Mouse (Mus musculus): ENCODE data around the gene Irf2bp1. TPM values are rescaled to one million over a fixed set of nuclear protein-coding genes. Genes with fewer than 3 reads are reported as not detected.
A peak's percentile ranks its signal among the peaks of the same experiment; 100 is the strongest.

The Irf2bp1 gene
- total RNA-seq, 2 experiments from 2014 or later = 24.5 to 29.5 TPM

DNA sequence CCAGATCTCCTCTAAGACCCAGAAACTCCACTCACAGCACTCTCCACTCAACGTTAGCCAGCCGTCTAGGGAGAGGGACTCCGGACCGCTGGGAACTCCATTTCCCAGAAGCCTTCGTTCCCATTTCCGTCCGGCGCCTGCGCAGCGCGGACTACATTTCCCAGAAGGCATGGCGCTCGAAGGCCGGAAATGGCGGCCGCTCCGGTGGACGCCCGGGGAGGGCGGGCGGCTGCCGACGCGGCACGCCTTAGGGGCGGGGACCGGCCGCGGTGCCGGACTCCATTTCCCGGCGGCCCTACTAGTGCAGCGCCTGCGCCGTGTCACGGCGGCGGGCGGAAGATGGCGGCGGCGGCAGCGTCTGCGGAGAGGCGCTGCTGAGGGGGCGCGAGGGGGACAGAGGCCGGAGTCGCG is 20.3 kb downstream of the Irf2bp1 start, which contains the start of gene Sympk:
Gene Sympk, plus strand, starts transcription at position 282 of the 411 bp plus-strand sequence.
- intact Hi-C loops (cut with DNase I) = loop anchor here (2.0 kb wide), 1 partner anchor 127 kb away; no protein-coding TSS in a partner anchor

DNA sequence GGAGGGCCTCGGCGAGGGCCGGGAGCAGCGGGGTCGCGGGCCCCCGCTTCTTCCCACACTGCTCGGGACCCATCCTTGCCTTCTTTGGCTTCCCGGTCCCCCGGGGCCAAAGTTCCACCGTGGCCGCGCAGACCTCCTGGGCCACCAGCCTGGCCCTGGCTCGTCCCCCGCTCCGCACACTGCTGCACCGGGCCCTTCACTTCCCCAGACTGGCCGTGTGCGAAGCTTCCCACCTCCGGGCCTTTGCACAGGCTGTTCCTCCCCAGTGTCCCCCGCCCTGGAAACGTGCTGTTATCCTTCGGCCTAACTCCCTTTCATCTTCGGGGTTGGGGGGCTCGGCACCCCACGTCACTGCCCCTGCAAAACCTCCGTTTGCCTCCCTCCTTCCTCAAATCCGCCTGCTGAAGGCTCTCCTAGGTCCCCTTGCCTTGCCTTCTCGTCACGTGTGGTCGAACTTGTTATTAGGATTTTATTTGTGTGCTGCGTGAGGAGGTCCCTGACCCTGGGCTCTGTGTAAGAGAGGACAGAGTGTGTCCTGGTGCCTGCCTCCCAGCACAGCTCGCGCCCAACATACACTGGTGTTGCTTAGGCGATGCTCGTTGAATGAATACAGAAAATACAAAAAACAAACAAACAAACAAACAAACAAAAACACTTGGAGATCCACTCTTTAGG is 20.9 kb downstream of the Irf2bp1 start:
- intact Hi-C loops (cut with DNase I) = loop anchor here (2.0 kb wide), 1 partner anchor 128 kb away; no protein-coding TSS in a partner anchor
- peak; percentile 46 to 52 for DNase-seq

More for the DNA sequence above, 20.3 kb downstream of the Irf2bp1 start, which contains the start of gene Sympk:
- peak; percentile 96 to 97 for DNase-seq

- no peak for DNase-seq
- intact Hi-C loops (cut with DNase I) = loop anchor here (2.0 kb wide), 1 partner anchor 21 kb away; no protein-coding TSS in a partner anchor
Measured at GRCm38 (mm10) chr7:19028067-19028466, 24.2 kb downstream of the Irf2bp1 start.

DNA sequence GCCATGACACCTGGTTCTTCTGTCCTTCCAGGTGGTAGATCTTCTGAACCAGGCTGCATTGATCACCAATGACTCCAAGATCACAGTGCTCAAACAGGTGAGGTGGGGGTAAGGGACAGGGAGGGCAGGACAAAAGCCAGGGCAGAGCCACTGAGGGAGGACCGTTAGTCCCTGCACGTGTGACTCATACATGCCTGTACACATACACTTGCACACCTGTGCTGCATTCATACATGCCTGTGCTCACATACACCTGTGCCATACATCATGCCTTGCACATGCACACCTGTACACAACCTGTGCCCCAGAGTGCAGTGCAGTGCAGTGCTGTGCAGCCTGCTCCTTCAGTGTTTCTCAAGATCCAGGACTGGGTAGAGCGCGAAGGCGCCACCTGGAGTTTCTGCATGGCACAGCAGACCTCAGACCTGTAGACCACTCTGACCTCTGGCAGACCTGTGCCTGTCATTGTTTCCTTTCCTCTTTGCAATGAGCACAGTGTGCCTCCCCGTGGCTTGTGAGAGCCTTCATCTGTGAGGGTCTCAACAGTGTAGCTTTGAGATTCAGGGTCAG is 25.3 kb downstream of the Irf2bp1 start:
- intact Hi-C loops (cut with DNase I) = loop anchor here (2.0 kb wide), 1 partner anchor 22 kb away; no protein-coding TSS in a partner anchor
- DNase-seq = peak; percentile 58 to 76

GRCm38 (mm10) chr7:19031641-19032040 is 27.8 kb downstream of the Irf2bp1 start:
- intact Hi-C loops (cut with DNase I) = no loop called here
- no peak for DNase-seq

DNA sequence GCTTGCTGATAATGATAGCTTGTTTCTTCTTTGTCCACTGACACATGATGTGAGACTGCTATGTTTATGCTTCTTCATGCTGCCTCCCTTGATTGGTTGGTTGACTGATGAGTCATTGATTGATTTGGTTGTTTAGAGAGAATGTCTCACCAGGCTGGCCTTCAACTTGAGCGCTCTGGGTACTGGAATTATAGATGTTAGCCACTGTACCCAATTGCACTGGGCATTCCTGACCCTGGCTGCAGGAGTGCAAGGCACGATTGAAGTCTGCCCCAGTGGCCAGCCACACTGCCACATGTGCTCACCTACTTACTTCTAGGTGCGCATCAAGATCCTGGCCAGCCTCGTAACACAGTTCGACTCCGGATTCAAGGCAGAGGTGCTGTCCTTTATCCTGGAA is 40.8 kb downstream of the Irf2bp1 start:
- no peak for DNase-seq
- intact Hi-C loops (cut with DNase I) = no loop called here

DNA sequence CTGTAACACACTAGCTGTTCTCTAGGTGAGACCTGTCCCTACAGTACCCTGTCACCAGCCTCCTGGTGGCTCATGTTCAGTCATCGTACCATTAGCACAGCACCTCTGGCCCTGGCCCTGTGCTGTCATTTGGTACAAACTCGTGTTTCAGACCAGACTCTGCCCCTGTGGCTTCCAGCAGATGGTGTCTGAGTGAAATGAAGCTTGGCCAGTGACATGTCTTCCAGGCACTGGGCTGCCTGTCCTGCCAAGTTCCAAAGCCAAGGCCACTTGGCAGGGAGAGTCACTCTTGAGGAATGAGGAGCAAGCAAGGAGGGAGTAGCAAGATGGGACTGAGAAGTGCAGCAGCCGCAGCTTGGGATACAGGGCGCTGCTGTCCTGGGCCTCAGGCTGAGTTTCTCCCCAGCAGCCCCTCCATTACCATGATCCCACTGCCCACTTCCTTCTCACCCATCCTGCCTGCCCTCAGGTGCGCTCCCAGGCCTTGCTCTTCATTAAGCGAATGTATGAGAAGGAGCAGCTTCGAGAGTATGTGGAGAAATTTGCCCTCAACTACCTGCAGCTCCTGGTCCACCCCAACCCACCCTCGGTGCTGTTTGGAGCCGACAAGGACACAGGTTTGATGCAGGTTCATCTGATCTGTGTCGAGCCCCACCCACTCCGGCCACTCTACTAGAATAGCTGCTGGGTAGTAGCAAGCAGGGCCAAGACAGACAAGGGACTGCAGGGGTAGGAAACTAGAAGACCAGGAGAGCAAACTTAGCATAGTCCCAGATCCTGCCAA is 42.6 kb downstream of the Irf2bp1 start:
- DNase-seq = peak in 1 of 2 experiments; percentile 32
- intact Hi-C loops (cut with DNase I) = no loop called here

DNA sequence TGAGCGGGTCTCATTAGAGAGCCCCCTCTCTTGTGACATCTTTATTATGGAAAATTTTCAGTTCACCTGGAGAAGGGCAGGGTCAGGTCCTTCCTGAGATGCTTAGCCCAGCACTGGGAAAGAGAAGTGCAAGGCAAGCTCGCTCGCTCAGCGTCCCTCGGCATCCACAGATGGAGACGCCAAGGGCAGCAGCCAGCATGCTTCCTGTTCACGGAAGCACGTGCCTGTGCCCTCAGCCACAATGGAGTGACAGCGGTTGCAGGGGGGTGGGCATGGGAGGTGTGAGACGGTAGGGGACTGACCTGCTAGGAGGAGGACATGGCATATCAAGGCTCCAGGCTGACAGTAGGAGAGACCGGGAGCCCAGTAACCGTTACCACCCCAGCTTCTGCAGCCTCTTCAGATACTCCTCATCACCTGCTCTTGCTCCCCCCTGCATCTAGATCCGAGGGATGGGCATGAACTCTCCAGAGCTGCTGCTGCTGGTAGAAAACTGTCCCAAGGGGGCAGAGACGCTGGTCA is 44.2 kb downstream of the Irf2bp1 start:
- intact Hi-C loops (cut with DNase I) = no loop called here
- DNase-seq = no peak

DNA sequence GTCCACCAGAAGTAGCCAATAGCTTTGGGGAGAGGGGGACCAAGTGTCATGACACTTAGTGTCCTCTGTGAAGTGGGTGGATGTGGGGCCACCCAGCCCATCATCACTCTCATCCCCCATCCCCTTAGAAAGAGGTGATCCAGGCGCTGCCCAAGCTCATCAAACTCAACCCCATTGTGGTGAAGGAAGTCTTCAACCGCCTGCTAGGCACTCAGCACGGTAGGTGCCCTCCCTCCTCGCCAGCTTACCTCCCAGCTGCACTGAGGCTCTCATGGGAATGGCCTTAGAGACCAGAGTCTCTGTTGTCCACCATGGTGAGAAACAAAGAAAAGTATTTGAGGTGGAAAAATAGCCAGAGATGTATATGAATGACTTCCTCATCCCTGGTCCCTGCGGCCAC is 45.4 kb downstream of the Irf2bp1 start:
- intact Hi-C loops (cut with DNase I) = no loop called here
- no peak for DNase-seq

GRCm38 (mm10) chr7:19050172-19050571 is 46.3 kb downstream of the Irf2bp1 start:
- no peak for DNase-seq
- intact Hi-C loops (cut with DNase I) = no loop called here

GRCm38 (mm10) chr7:19051161-19051560 is 47.3 kb downstream of the Irf2bp1 start:
- intact Hi-C loops (cut with DNase I) = no loop called here
- no peak for DNase-seq

DNA sequence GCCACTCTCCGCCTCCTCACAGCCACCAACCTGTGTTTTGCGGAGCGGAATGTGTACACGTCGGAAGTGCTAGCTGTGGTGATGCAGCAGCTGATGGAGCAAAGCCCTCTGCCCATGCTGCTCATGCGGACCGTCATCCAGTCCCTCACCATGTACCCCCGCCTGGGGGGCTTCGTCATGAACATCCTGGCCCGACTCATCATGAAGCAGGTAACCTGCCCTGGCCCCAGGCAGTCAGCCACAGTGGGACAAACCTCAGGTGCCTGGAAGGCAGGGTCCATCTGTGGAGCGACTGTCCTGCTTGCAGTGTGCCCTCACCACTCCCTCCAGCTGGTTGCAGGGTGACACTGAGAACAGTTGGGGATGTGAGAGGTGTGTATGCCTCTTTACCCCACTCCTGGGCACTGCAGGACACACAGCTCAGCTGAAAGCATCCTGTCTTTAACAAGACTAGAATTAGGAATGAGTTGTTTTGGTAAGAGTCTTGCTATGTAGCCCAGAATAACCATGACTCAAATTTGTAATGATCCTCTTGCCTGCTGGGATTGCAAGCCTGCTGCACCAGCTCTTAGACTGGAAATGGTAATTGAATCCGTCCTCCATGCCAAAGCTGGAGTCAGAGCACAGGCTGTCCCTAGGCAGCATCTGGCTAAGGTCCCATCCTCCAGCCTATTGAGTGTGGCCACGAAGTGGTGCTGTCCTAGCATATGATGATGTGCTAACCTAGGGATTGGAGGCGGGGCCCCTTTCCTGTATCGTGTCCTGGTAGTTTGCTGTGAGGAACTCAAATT is 48.7 kb downstream of the Irf2bp1 start:
- intact Hi-C loops (cut with DNase I) = no loop called here
- DNase-seq = no peak

DNA sequence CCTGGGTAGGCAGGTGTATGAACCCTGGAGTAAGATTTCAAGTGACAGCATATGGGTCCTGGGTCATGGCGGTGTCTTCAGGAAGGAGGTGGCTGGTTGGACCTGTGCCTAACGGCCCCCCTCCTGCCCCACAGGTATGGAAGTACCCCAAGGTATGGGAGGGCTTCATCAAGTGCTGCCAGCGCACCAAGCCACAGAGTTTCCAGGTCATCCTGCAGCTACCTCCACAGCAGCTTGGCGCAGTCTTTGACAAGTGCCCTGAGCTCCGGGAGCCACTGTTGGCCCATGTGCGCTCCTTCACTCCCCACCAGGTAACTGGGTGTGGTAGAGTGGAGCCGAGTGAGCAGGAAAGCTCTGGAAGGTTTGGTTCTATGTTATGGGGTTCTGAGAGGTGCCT is 49.3 kb downstream of the Irf2bp1 start:
- no peak for DNase-seq
- intact Hi-C loops (cut with DNase I) = no loop called here

- peak; percentile 38 to 67 for DNase-seq
- intact Hi-C loops (cut with DNase I) = no loop called here
Measured at GRCm38 (mm10) chr7:19054047-19054776, 50.4 kb downstream of the Irf2bp1 start, which contains the start of gene Rsph6a. Rsph6a (plus strand) TSS chr7:19054690.

DNA sequence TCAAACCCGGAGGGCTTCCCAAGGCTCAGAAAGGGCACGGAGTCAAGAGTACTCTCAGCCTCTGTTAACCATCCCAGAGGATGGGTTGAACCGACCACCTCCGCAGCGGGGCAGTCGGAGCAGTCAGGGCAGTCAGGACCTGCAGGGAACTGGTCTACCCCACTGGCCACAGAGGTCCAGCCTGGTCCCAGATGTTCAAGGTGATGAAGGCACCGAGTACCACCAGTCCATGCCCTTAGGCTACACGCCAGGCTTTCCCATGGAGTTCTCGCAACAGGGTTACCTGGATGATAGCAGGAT is 50.9 kb downstream of the Irf2bp1 start:
- intact Hi-C loops (cut with DNase I) = no loop called here
- no peak for DNase-seq

- no peak for DNase-seq
- intact Hi-C loops (cut with DNase I) = no loop called here
Measured at GRCm38 (mm10) chr7:19055108-19055507, 51.3 kb downstream of the Irf2bp1 start.

All from heart, postnatal 10 days (tissue).